Mouse (Mus musculus): ENCODE data around the gene Kif9.

Kif9 gene

DNA sequence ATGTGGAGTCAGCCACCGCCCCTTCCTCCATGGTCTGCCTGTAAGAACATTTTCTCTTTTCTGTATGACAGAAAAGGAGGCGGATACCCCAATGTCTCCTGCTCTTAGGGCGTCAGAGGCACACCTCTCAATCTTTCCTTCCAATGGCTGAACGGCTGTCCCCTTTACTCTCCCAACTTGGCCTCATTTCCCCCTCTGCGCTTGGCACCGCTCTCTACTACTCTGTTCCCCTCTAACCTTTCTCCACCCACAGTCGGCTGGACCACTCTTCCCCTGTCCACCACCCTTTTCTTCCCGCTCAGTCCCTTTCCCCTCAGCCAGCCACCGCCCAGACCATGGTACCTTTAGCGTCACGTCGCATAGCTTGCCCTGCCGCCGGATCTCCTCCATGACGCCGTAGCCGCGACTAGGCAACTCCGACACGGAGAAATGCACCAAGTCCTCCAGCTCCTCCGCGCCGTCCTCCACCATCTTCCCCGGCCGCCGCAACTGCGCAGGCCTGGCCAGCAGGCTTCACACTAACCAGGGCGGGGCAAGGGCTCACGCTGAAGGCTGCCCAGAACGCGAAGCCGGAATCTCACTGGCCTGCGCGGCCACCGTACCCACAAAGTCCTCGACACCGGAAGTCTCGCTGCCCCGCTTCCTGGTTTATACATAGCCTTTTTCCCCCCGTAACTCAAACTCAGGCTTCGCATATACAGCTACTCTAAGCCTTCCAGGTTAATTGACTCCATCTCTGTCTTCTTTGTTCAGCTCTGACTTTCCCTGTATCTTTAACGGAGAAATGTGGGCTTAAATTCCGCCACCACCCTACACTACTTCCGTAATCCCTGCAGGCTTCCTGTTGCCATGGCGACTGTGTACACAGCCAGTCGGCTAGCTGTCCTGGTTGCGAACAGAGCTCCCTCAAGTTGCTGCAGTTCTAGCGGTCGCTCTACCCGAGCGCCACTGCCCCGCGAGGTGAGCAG, at the start of gene Kif9, which contains the start of gene Klhl18:
Gene Kif9, plus strand, starts transcription at position 835 of the 968 bp plus-strand sequence.
Gene Klhl18, minus strand, starts transcription at position 571 of the 968 bp plus-strand sequence.
- DNase-seq (ENCODE audit: low spot score) = peak; percentile 92

DNA sequence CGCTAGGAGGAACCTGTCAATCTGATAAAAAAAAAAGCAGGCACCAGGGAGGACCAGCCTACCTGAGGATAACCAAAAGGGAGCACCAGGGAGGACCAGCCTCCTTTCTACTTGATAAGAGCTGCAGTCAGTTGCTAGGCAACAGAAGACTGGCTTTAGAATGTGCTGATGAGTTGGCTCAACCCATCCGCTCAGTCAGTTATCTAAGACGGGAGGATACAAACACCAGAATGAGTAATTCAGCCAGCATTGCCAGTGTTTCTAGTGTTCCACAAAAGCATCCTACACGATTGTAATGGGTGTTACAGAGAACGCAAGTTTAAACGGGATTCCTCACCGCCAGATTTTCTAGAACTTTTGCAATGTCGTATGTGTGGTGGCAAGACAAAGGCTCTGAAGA, 45.5 kb upstream of the Kif9 start:
- no peak for DNase-seq (ENCODE audit: low spot score)

DNA sequence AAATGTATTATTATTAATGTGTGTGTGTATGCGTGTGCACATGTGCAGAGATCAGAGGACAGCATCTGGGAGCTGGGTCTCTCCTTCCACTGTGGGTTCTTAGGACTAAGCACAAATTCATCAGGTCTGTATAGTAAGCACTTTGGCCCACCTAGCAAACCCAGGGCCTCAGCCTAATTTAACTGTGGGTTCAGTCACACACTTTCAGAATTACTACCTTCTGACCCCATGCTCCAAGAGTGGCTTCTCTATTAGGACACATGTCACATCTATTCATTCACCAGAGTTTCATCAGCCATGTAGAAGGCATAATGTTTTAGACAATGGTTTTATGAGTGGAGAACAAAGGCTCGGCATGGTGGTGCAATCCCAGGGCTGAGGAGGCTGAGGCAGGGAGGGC, 43.7 kb upstream of the Kif9 start:
- DNase-seq (ENCODE audit: low spot score) = no peak

DNA sequence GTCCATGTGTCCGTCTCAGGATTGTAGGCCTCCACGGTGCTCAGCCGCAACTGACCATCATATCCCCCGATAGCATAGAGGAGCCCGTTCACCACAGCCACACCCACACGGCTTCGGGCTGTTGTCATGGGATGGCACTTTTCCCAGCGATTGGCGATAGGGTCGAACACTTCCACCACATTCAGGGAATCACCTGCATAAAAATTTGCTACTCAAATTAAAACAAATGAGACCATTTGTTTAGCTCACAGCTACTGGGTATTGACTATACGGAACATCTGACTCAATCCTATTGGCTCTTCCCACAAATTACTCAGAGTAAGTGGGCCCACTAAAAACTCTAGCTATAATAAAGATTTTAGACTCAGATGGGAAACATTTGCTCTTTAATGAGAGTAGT, 40.7 kb upstream of the Kif9 start:
- DNase-seq (ENCODE audit: low spot score) = no peak

DNA sequence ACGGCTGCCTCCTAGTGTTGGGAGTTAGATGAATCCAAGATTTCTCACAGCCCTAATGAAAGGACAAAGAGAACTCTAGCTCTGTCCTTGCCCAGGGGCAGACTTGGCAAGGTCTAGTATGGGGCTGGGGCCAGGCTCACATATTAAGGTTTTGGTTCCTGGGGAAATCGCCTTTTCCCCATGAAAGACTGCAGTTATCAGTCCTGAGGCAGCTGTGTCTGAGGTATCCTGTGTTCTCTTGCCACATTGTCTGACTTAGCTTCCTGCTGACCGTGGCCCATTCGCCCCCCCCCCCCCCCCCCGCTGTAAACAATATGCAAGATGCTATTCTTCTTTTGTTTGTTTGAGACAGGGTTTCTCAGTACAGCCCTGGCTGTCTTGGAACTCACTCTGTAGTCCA, 36.7 kb upstream of the Kif9 start:
- no peak for DNase-seq (ENCODE audit: low spot score)

GRCm38 (mm10) chr9:110440559-110440958, 36.2 kb upstream of the Kif9 start:
- DNase-seq (ENCODE audit: low spot score) = no peak

GRCm38 (mm10) chr9:110448356-110448755, 28.4 kb upstream of the Kif9 start:
- DNase-seq (ENCODE audit: low spot score) = no peak

DNA sequence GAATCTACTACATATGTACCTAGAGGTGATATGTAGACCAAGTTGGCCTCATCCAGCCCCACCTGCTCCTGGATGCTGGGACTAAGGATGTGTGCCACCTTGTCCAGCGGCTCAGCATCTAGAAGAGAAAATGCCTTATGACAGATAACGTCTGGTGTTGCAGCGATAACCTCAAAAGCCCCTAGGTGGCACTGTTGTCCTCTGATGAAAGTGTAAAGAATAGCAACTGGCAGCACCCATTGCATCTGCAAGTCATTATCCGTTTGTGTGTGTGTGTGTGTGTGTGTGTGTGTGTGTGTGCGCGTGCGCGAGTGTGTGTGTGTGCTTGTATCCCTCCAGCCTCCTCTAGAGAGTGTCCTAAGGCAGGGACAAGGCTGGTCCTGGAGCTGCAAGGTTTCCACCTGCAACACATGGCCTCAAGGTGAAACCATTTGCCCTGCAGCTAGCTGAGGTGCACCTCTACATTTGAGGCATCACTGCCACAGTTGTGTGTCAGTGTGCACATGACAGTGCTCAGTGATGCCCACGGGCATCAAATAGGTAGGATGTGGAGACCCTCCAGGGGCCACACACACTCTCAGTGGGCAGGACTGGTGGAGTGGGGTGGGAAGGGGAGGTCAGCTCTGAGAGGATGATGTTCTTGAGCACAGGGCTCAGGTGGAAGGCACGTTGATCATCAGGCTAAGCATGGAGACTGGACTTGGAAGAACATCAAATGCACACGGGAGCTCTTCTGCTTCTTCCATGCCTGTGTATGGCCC, 27.7 kb upstream of the Kif9 start:
- DNase-seq (ENCODE audit: low spot score) = peak; percentile 23

- DNase-seq (ENCODE audit: low spot score) = no peak
These were observed 24.2 kb upstream of the Kif9 start for GRCm38 (mm10) chr9:110452523-110452922.

GRCm38 (mm10) chr9:110457926-110458325, 18.8 kb upstream of the Kif9 start:
- DNase-seq (ENCODE audit: low spot score) = no peak

- DNase-seq (ENCODE audit: low spot score) = no peak
These were observed 17.5 kb upstream of the Kif9 start for GRCm38 (mm10) chr9:110459145-110459727.

DNA sequence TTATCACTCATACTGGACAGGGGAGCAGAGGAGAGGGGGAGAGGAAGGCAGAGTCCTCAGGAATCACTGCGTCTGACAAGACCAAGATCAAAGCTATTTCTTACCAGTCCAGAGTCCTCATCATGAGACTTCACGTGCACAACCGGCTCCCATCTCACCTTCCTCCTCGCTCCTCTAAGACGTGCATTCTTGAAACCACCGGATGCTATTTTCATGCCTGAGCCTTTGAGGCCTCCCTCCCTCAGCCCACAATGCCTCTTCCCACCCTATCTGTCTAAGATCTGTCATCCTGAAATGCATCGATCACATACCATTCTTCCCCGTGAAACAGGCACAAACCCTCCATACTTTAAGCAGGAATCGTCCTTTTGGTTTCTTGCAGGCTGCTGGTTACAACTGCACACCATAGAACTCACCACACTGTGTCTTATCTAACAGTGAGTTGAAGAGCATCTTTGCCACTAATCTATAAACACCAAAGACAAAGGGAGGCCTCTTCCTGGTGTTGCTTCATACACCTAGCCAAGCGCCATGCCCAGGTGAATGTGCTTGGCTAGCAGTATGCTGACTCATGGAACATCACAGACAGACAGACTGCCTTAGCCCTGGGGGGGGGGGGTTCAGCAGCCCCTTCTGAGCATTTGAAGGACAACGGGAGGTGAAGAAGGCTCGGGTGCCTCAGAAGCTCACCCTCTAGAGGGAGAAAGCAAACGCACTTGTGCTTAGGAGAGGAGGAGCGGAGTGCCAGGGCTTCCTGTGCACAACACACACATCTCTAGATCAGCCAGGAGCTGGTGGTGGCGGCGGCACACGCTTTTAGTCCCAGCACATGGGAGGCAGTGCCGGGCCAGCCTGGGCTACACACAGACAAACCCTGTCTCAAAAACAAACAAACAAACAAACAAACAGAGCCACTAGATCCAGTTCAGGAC, 15.6 kb upstream of the Kif9 start:
- DNase-seq (ENCODE audit: low spot score) = no peak

DNA sequence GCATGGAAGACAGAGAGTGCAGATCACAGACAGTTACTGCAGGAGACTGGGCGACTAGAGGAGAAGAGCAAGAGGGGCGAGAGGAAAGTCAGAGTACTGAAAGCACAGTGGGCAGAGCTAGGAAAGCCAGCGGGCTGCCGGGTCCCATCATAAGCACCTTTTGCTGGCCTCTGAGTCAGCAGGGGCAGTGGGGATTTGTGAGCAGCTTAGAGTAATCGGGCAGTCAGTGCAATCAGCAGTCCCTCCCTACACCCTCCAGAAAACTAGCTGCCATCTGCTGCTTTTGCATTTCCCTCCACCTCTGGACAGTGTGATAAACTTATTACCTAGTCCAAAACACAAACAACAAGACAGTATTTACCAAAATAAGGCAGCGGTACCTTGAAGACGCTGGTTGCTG, 14.4 kb upstream of the Kif9 start:
- DNase-seq (ENCODE audit: low spot score) = no peak

DNA sequence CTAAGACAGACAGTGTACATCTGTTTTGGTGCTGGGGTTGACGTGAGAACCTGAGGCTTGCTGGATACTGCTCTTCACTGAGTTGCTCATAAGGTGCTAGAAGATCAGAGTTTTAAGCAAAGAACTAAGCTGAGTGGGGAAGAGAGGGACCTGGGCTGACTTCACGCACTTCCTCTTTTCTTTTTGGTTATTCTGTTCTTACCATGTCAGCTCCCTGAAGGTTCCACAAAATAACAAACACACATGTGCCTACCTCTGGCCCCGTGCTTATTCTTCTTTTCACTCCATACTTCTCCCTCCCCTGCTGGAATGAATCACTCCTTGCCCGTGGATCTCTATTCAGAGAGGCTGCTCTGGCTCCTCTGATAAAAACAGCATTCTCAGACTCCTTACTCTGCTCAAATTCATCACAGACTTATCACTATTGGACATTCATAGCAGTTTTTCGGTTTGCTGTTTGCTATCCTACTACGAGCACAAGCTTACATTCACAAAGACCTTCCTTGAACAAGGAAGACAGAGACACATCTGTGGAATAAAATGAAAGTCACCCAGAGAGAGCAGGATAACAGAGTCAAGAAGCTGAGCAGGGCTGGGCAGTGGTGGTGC, 12.7 kb upstream of the Kif9 start:
- no peak for DNase-seq (ENCODE audit: low spot score)

GRCm38 (mm10) chr9:110465336-110465735, 11.4 kb upstream of the Kif9 start:
- DNase-seq (ENCODE audit: low spot score) = no peak

GRCm38 (mm10) chr9:110466179-110466578, 10.6 kb upstream of the Kif9 start:
- DNase-seq (ENCODE audit: low spot score) = no peak

DNA sequence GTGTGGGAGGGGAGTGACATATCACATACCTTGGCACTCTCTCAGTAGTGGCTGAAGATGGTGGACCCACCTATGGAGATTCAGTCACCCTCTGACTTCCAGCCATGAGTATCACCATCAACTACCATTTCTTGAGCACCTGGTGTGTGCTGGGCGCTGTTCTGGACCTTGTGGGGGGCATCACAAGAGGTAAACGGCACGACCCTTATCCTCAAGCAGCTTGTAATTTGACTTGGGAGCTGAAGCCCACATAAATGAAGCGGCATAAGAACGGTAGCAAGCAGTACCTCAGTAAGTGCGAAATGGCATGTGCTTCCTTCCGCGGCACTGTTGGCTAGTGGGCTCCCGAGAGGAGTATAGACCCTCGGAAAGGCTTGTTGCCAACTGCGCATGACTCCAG, 1.2 kb downstream of the Kif9 start:
- no peak for DNase-seq (ENCODE audit: low spot score)

GRCm38 (mm10) chr9:110478639-110479038, 1.9 kb downstream of the Kif9 start:
- DNase-seq (ENCODE audit: low spot score) = no peak

- DNase-seq (ENCODE audit: low spot score) = no peak
These were observed 12.1 kb downstream of the Kif9 start for GRCm38 (mm10) chr9:110488841-110489240.

- DNase-seq (ENCODE audit: low spot score) = no peak
These were observed 14.2 kb downstream of the Kif9 start for GRCm38 (mm10) chr9:110490913-110491312.

- no peak for DNase-seq (ENCODE audit: low spot score)
These were observed 49.0 kb downstream of the Kif9 start for GRCm38 (mm10) chr9:110525737-110526136.

Measured in urinary bladder, postnatal 10 days (tissue).